Mouse (Mus musculus): ENCODE measurements around the gene Zscan20. TPM values are rescaled to one million over a fixed set of nuclear protein-coding genes. Genes with fewer than 3 reads are reported as not detected.
"Not testable (repeated sequence)": the region's sequence is repeated elsewhere in the genome, so short reads cannot be mapped to it uniquely, and the experiment has no call there.

The Zscan20 gene
- polyA plus RNA-seq, 1 experiment, result 2.8 TPM

DNA sequence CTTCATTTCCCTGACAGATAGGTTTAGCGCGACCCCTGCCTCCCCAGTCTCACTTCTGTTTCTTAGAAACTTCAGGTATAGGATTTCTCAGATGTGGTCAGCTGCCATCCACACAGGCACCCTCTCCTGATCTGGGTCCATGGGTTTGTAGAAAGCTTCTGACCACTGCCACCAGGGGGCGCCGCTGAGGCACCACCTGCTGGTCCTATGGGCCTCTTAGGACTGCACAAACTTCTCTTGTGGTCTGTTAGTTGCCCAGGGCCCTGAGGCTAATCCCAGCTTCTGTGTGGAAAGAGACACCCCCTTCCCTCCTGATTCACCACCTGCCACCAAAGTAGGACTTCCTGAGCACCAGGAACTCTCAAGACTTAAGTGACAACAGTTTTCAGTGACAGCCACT is 30.7 kb downstream of the Zscan20 start:
- no peaks in the 10 kb centered on the region for H3K27me3 ChIP-seq (ENCODE audit: control insufficient read depth, insufficient read depth, insufficient read length)
- no peaks in the 10 kb centered on the region for H3K79me2 ChIP-seq (ENCODE audit: control insufficient read depth, insufficient read depth)
- no peak overlapping the region for H3K4me2 ChIP-seq (ENCODE audit: low read depth)
- no peak overlapping the region for H3ac ChIP-seq (ENCODE audit: control insufficient read depth, insufficient read length)
- H3K36me3 ChIP-seq (ENCODE audit: control insufficient read depth, insufficient read depth), result no peaks in the 10 kb centered on the region
- H3K4me3 ChIP-seq, result no peak overlapping the region
- TF ChIP-seq USF1 (IDR thresholded peaks at IDR 0.05; ENCODE audit: low read depth), result no peak
- no peak for TF ChIP-seq E2F4 (IDR thresholded peaks at IDR 0.05; ENCODE audit: insufficient read depth)
- no peak for TF ChIP-seq TCF12 (IDR thresholded peaks at IDR 0.05; ENCODE audit: insufficient read depth, poor library complexity, severe bottlenecking)
- no peak for TF ChIP-seq REST (IDR thresholded peaks at IDR 0.05; ENCODE audit: insufficient read depth, insufficient read length)
- TF ChIP-seq TCF3 (IDR thresholded peaks at IDR 0.05; ENCODE audit: insufficient read length, low read depth), result no peak
- TF ChIP-seq POLR2A (IDR thresholded peaks at IDR 0.05; ENCODE audit: insufficient read length, low read depth), result no peak
- TF ChIP-seq SRF (IDR thresholded peaks at IDR 0.05; ENCODE audit: control insufficient read depth, insufficient read length, low read depth), result no peak
- TF ChIP-seq POLR2AphosphoS2 (IDR thresholded peaks at IDR 0.05; ENCODE audit: insufficient read length, low read depth), result no peak
- TF ChIP-seq CEBPB (IDR thresholded peaks at IDR 0.05; ENCODE audit: insufficient read depth, poor library complexity, severe bottlenecking), result no peak
- no peak for TF ChIP-seq MAX (IDR thresholded peaks at IDR 0.05; ENCODE audit: low read depth)
- TF ChIP-seq MYOG (IDR thresholded peaks at IDR 0.05; ENCODE audit: control insufficient read depth in 1 of 3, insufficient read depth in 1 of 3, insufficient read length in 2 of 3, low read depth in 2 of 3), result no peak
- TF ChIP-seq MYOD1 (IDR thresholded peaks at IDR 0.05; ENCODE audit: control insufficient read depth in 1 of 3, insufficient read length in 2 of 3, low read depth in 2 of 3), result no peak

DNA sequence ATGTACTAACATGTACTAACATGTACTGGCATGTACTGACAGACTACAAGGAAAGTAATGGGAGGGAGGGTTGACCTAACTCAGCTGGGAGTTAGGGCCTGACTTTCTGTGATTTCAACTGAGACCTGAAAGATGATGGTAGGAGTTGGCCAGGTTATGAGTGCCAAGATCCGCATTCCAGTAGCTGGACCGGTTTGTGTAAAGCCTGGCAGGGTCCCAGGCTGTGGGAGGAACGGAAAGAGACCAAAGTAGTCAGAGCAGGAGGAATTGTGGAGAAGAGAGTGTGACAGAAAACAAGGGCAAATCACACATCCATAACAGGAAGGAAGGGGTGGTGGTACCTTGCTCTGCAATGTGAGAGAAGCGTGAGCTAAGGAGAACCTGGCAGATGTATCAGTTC is 34.1 kb downstream of the Zscan20 start:
- Histone ChIP-seq H3K27me3 (ENCODE audit: control insufficient read depth, insufficient read depth, insufficient read length) (no peaks in the 10 kb centered on the region), H3K36me3 (ENCODE audit: control insufficient read depth, insufficient read depth) (no peaks in the 10 kb centered on the region), H3K4me3 (no peak overlapping the region), H3ac (ENCODE audit: control insufficient read depth, insufficient read length) (no peak overlapping the region), H3K79me2 (ENCODE audit: control insufficient read depth, insufficient read depth) (no peaks in the 10 kb centered on the region), H3K4me2 (ENCODE audit: low read depth) (no peak overlapping the region)
- TF ChIP-seq USF1 (IDR thresholded peaks at IDR 0.05; ENCODE audit: low read depth) (no peak), CEBPB (IDR thresholded peaks at IDR 0.05; ENCODE audit: insufficient read depth, poor library complexity, severe bottlenecking) (no peak), POLR2AphosphoS2 (IDR thresholded peaks at IDR 0.05; ENCODE audit: insufficient read length, low read depth) (no peak), MYOD1 (IDR thresholded peaks at IDR 0.05; ENCODE audit: control insufficient read depth in 1 of 3, insufficient read length in 2 of 3, low read depth in 2 of 3) (no peak), TCF12 (IDR thresholded peaks at IDR 0.05; ENCODE audit: insufficient read depth, poor library complexity, severe bottlenecking) (no peak), TCF3 (IDR thresholded peaks at IDR 0.05; ENCODE audit: insufficient read length, low read depth) (no peak), MAX (IDR thresholded peaks at IDR 0.05; ENCODE audit: low read depth) (no peak), POLR2A (IDR thresholded peaks at IDR 0.05; ENCODE audit: insufficient read length, low read depth) (no peak), SRF (IDR thresholded peaks at IDR 0.05; ENCODE audit: control insufficient read depth, insufficient read length, low read depth) (no peak)

GRCm38 (mm10) chr4:128560327-128560726 is 49.6 kb downstream of the Zscan20 start:
- H3K27me3 ChIP-seq (ENCODE audit: control insufficient read depth, insufficient read depth, insufficient read length), result peaks cover 68% of the 10 kb centered on the region
- TF ChIP-seq TCF12 (IDR thresholded peaks at IDR 0.05; ENCODE audit: insufficient read depth, poor library complexity, severe bottlenecking) (no peak), POLR2AphosphoS2 (IDR thresholded peaks at IDR 0.05; ENCODE audit: insufficient read length, low read depth) (no peak), POLR2A (IDR thresholded peaks at IDR 0.05; ENCODE audit: insufficient read length, low read depth) (no peak), E2F4 (IDR thresholded peaks at IDR 0.05; ENCODE audit: insufficient read depth) (no peak), SRF (IDR thresholded peaks at IDR 0.05; ENCODE audit: control insufficient read depth, insufficient read length, low read depth) (no peak)
- H3K4me3 ChIP-seq, result no peak overlapping the region
- no peak overlapping the region for H3ac ChIP-seq (ENCODE audit: control insufficient read depth, insufficient read length)
- H3K79me2 ChIP-seq (ENCODE audit: control insufficient read depth, insufficient read depth), result no peaks in the 10 kb centered on the region
- H3K36me3 ChIP-seq (ENCODE audit: control insufficient read depth, insufficient read depth), result no peaks in the 10 kb centered on the region
- no peak overlapping the region for H3K4me2 ChIP-seq (ENCODE audit: low read depth)

- no peak overlapping the region for H3K4me2 ChIP-seq (ENCODE audit: low read depth)
- H3K79me2 ChIP-seq (ENCODE audit: control insufficient read depth, insufficient read depth), result no peaks in the 10 kb centered on the region
- H3K4me3 ChIP-seq, result no peak overlapping the region
- no peaks in the 10 kb centered on the region for H3K36me3 ChIP-seq (ENCODE audit: control insufficient read depth, insufficient read depth)
- H3K27me3 ChIP-seq (ENCODE audit: control insufficient read depth, insufficient read depth, insufficient read length), result peaks cover 47% of the 10 kb centered on the region
- TF ChIP-seq REST (IDR thresholded peaks at IDR 0.05; ENCODE audit: insufficient read depth, insufficient read length) (no peak), TCF3 (IDR thresholded peaks at IDR 0.05; ENCODE audit: insufficient read length, low read depth) (no peak), MAX (IDR thresholded peaks at IDR 0.05; ENCODE audit: low read depth) (no peak), SRF (IDR thresholded peaks at IDR 0.05; ENCODE audit: control insufficient read depth, insufficient read length, low read depth) (no peak), USF1 (IDR thresholded peaks at IDR 0.05; ENCODE audit: low read depth) (no peak), TCF12 (IDR thresholded peaks at IDR 0.05; ENCODE audit: insufficient read depth, poor library complexity, severe bottlenecking) (no peak), POLR2AphosphoS2 (IDR thresholded peaks at IDR 0.05; ENCODE audit: insufficient read length, low read depth) (no peak), E2F4 (IDR thresholded peaks at IDR 0.05; ENCODE audit: insufficient read depth) (no peak), POLR2A (IDR thresholded peaks at IDR 0.05; ENCODE audit: insufficient read length, low read depth) (no peak), MYOG (IDR thresholded peaks at IDR 0.05; ENCODE audit: control insufficient read depth in 1 of 3, insufficient read depth in 1 of 3, insufficient read length in 2 of 3, low read depth in 2 of 3) (no peak), MYOD1 (IDR thresholded peaks at IDR 0.05; ENCODE audit: control insufficient read depth in 1 of 3, insufficient read length in 2 of 3, low read depth in 2 of 3) (no peak), CEBPB (IDR thresholded peaks at IDR 0.05; ENCODE audit: insufficient read depth, poor library complexity, severe bottlenecking) (no peak)
- no peak overlapping the region for H3ac ChIP-seq (ENCODE audit: control insufficient read depth, insufficient read length)
Observed at GRCm38 (mm10) chr4:128554198-128554597, 55.7 kb downstream of the Zscan20 start.

DNA sequence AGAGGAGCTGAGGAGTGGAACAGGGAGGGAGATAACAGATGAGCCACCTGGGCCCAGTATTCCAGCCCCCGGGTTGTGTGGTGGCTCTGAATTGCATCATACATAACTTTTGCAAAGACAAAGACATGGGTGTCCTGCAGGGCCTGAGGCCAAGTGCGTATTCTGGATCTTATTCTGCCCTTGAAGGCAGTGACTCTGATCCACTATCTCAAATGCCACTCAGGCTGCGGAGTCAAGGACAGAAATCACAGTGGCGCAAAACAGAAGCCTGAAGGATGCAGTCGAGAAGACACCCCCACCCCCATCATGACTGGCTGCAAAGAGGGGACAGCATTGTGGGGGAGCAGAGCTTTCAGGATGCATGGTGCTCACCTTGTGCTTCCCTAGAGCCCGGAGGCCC is 59.1 kb downstream of the Zscan20 start:
- Histone ChIP-seq H3K4me3 (no peak overlapping the region), H3K36me3 (ENCODE audit: control insufficient read depth, insufficient read depth) (no peaks in the 10 kb centered on the region), H3K4me2 (ENCODE audit: low read depth) (no peak overlapping the region), H3ac (ENCODE audit: control insufficient read depth, insufficient read length) (no peak overlapping the region), H3K27me3 (ENCODE audit: control insufficient read depth, insufficient read depth, insufficient read length) (peaks cover 53% of the 10 kb centered on the region), H3K79me2 (ENCODE audit: control insufficient read depth, insufficient read depth) (no peaks in the 10 kb centered on the region)
- TF ChIP-seq MYOD1 (IDR thresholded peaks at IDR 0.05; ENCODE audit: control insufficient read depth in 1 of 3, insufficient read length in 2 of 3, low read depth in 2 of 3) (no peak), POLR2AphosphoS2 (IDR thresholded peaks at IDR 0.05; ENCODE audit: insufficient read length, low read depth) (no peak), MYOG (IDR thresholded peaks at IDR 0.05; ENCODE audit: control insufficient read depth in 1 of 3, insufficient read depth in 1 of 3, insufficient read length in 2 of 3, low read depth in 2 of 3) (no peak)

GRCm38 (mm10) chr4:128543956-128544486 is 65.9 kb downstream of the Zscan20 start:
- not testable (repeated sequence) for H3K36me3 ChIP-seq (ENCODE audit: control insufficient read depth, insufficient read depth); H3K79me2 ChIP-seq (ENCODE audit: control insufficient read depth, insufficient read depth); H3ac ChIP-seq (ENCODE audit: control insufficient read depth, insufficient read length); H3K4me3 ChIP-seq; H3K4me2 ChIP-seq (ENCODE audit: low read depth)
- H3K27me3 ChIP-seq (ENCODE audit: control insufficient read depth, insufficient read depth, insufficient read length), result peaks cover 23% of the 10 kb centered on the region
